Mouse (Mus musculus): ENCODE results near the gene Med16.
A peak's percentile ranks its signal among the peaks of the same experiment; 100 is the strongest.
"Not testable (repeated sequence)": the region's sequence is repeated elsewhere in the genome, so short reads cannot be mapped to it uniquely, and the experiment has no call there.

The Med16 gene

DNA sequence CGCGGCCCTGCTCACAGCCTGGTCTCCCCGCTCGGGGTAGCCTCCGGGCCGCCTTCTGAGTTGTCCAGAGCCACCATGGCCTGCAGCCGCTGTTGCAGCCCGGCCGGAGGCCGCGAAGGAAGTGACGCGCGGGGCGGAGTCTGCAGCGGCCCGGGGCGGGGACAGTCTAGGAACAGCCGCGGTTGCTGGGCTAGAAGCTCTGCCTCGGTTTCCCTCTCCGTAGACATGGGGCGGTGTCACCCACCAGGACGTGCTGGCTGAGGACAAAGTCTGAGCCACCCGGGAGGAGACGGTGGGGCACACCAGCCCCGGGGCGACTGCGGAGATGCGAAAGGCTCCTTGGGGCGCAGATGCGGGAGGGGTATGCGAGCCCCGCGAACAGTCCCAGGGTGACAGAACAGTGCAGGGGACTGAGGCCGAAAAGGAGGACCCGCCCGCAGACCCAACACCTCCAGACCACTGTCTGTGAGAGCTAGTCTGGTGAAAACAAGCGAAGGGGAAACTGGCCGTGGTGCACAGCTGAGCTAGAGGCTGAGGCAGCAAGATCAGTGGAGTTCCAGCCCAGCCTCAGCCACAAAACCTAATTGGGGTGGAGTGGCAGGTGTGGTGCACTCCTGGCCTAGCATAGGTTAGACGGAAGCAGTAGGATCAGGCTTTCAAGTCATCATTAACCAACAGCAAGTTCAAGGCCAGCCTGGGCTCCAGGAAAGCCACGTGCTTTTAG is 8.2 kb upstream of the Med16 start, which contains the start of gene Kiss1r:
Kiss1r (plus strand) TSS at position 164 of the 724 bp plus-strand sequence.
- DNase-seq (ENCODE audit: low spot score), result peak; percentile 94

- DNase-seq (ENCODE audit: low spot score), result no peak
Observed at GRCm38 (mm10) chr10:79916081-79916480, 7.4 kb upstream of the Med16 start.

- no peak for DNase-seq (ENCODE audit: low spot score)
Observed at GRCm38 (mm10) chr10:79914948-79915596, 6.3 kb upstream of the Med16 start.

- DNase-seq (ENCODE audit: low spot score), result no peak
Observed at GRCm38 (mm10) chr10:79914131-79914947, 5.6 kb upstream of the Med16 start.

GRCm38 (mm10) chr10:79912412-79912811 is 3.7 kb upstream of the Med16 start:
- no peak for DNase-seq (ENCODE audit: low spot score)

DNA sequence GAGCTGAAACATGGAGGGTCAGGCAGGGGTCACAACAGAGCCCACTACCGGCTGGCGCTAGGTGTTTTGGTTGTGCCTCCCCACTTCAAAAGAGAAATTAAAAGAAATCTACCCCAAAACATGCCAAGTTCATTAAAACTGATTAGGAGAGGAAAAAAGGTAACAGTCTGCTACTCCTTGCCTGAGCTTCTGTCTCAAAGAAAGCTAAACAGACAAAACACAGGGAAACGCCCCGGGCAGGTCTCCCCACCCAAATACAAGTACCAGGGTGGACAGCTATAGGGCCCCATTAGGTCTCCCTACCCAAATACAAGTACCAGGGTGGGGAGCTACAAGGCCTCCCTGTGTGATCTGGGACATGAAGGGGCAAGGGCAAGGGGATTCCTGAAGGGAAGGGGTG is 1.8 kb upstream of the Med16 start, which contains the start of gene Gm26602:
Gm26602 (plus strand) TSS at position 301 of the 400 bp plus-strand sequence.
- DNase-seq (ENCODE audit: low spot score), result no peak

GRCm38 (mm10) chr10:79909092-79909922 is 584 bp upstream of the Med16 start:
- DNase-seq (ENCODE audit: low spot score), result no peak

DNA sequence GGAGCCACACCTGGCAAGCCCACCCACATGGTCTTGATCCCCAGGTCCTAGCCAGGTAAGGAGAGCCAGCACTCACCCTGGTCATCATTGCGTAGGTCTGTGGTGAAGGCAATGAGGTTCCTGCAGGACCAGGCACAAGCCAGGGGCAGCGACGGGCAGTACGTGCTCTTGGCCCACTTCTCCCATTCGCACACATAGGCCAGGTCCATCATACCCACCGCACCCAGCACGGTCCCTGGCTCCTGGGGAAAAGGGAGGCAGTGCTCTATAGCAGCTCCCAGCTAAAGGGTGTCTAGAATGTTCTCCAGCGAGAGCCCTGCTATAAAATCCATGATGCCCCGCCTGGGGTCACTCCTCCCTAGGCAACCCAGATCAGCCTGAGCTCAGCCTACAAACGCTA is 1.3 kb downstream of the Med16 start:
- no peak for DNase-seq (ENCODE audit: low spot score)

DNA sequence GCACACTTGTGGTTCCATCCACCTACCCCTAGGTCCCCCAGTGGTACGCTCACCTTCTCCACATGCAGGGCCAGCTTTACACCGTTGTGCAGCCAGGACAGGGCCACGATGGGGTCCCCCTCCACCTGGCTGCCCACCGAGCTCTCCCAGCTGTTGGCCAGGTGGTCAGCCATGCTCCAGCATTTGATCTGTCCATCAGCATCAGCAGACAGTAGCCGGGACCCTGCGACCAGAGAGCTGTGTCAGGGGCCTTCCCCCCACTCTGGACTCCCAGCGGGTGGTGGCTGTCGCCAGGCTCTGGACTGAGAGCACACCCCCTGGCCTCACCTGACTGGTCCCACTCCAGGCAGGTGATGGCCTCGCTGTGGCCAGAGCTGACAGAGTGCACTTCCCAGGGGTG is 2.0 kb downstream of the Med16 start:
- DNase-seq (ENCODE audit: low spot score), result no peak

GRCm38 (mm10) chr10:79900951-79901410 is 7.7 kb downstream of the Med16 start:
- DNase-seq (ENCODE audit: low spot score), result no peak

DNA sequence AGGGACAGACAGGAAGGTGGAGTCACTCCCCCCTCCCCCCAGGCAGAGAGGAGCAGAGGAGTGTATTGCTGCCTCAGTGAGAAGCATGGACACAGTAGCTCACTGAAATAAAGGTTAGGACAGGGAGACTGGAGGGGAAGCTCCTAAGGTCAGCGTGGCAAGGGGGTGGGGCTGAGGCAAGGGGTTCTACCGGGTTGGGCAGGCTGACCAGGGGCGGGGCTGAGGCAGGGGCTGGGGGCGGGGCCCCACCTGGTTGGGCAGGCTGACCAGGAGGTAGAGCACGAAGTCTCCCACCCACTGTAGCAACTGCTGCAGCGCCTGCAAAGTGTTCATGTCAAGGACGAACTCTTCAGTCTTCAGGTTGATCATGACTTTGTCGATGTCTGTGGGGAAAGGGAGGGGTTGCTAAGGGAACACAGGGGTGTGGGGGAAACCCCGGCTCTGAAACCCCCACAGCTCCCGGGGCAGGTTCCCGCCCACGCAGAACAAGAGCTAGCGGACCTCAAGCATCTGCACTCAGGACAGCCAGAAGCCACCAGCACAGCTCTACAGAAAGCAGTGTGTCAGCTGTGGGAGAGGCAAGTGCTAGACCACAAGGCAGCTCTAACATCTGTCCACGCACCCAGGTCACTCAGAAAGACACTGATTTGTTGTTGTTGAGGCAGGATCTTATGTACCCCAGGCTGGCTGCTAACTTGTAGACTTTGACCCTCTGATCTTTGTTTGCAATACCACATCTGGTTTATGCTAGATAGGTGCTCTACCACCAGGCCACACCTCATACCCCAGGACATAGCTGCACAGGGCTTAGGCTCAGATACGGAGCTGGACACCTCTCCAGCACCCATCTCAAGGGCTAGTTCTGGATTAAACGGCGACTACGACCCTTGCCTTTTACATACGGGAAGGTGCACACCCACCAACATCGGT is 11.1 kb downstream of the Med16 start:
- no peak for DNase-seq (ENCODE audit: low spot score)

- no peak for DNase-seq (ENCODE audit: low spot score)
Observed at GRCm38 (mm10) chr10:79896814-79897213, 11.9 kb downstream of the Med16 start.

- DNase-seq (ENCODE audit: low spot score), result no peak
Observed at GRCm38 (mm10) chr10:79896306-79896705, 12.4 kb downstream of the Med16 start.

GRCm38 (mm10) chr10:79892451-79893118 is 16.1 kb downstream of the Med16 start:
- peak; percentile 88 for DNase-seq (ENCODE audit: low spot score)

- DNase-seq (ENCODE audit: low spot score), result no peak
Observed at GRCm38 (mm10) chr10:79890670-79891069, 18.1 kb downstream of the Med16 start, which contains the start of gene Cfd. TSS of gene Cfd (plus strand) at chr10:79890853.

DNA sequence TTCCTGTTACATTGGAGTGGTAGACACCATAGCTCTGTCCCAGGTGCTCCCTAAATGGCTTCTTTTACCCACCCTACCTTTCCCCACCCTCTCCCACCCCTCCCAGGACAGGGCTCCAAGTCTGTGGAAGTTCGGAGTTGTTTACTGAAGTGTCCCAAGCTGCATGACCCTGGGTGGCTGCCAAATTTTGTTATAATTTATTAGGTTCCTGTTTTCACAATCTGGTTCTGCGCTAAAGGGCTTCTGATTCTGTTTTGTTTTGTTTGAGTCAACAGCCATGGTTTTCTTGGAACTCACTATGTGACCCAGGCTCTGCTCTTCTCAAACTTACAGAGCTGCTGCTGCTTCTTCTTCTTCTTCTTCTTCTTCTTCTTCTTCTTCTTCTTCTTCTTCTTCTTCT is 19.3 kb downstream of the Med16 start:
- no peak for DNase-seq (ENCODE audit: low spot score)

DNA sequence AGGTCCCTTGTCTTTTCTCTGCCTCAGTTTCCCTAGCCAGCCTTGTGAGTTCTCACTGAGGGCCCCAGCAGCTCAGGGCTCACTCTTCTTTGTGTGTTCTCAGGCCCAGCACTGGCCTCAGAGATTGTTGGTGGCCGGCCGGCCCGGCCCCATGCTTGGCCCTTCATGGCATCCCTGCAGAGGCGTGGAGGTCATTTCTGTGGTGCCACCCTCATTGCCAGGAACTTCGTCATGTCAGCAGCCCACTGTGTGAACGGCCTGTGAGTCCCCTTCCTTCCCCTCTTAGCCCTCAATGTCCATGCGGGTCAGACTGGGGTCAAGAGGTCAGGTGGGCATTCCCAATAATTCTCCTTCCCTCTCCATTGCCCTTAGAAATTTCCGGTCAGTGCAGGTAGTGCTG is 22.1 kb downstream of the Med16 start:
- no peak for DNase-seq (ENCODE audit: low spot score)

DNA sequence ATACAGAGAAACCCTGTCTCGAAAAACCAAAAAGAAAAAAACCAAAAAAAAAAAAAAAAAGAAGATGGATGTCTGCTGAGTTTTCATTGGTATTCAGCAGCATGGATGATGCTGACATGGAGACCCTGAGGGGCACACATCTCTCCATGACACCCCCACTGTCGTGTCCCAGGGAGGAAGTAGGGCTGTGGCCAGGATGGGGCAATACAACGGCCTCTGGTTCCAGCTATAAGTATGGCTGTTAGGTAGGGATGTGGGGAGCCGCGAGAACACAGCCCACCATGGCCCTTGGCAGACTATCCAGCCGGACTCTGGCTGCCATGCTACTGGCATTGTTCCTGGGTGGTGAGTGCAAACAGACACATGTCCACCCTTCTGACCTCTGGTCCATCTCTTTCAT is 22.7 kb downstream of the Med16 start, which contains the start of gene Elane:
Elane (plus strand) TSS at position 194 of the 400 bp plus-strand sequence.
- DNase-seq (ENCODE audit: low spot score), result no peak

DNA sequence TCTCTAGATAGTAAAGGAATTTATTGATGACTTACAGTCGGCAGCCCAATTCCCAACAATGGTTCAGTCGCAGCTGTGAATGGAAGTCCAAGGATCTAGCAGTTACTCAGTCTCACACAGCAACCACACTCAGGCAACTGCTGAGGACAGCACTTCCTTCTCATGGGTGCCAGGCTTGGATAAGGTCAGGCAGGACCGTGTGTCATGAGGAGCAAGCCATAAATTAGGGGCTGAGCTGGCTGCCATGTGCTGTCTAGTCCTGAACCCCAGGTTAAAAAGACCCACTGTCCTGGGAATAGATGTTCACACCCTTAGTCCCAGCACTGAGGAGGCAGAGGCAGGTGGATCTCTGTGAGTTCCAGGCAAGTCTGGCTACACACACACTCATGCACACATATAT is 23.8 kb downstream of the Med16 start:
- DNase-seq (ENCODE audit: low spot score), result not testable (repeated sequence)

- peak; percentile 80 for DNase-seq (ENCODE audit: low spot score)
Observed at GRCm38 (mm10) chr10:79884446-79884845, 24.3 kb downstream of the Med16 start.

All from testis, postnatal 10 days (tissue).